Mouse (Mus musculus) adrenal gland, postnatal 4 days (tissue): Measurements from ENCODE around the gene Rec8. TPM values are rescaled to one million over a fixed set of nuclear protein-coding genes. Genes with fewer than 3 reads are reported as not detected.

Experiments
- DNase-seq, 2 experiments: peaks; one replicate each; pipeline ENCODE4 v3.0.0; 2021 to 2022; ENCODE audit warnings: low spot score in 2 of 2, mixed read lengths in 2 of 2
- long read RNA-seq, 2 experiments: library from polyadenylated mRNA; stranded (forward); transcript quantifications; one replicate each; pipeline ENCODE4 v2.0.0; 2021
- total RNA-seq, 2 experiments: library from RNA; stranded (reverse); gene quantifications; 2 replicates each; pipeline ENCODE4 v1.2.3; 2021

Rec8 gene
- 1 to 10 TPM; 8.0 to 8.6 TPM for total RNA-seq
- long read RNA-seq, experiment 1, partial matches to known transcripts = 0 of 1 reads
- long read RNA-seq, experiment 1, other reads (novel, unspliced or antisense) = 0 of 1 reads
- long read RNA-seq, experiment 2, partial matches to known transcripts = 2 of 4 reads
- long read RNA-seq, experiment 2, other reads (novel, unspliced or antisense) = 1 of 4 reads

GRCm38 (mm10) chr14:55617822-55618221, at the start of gene Rec8:
Gene Rec8, plus strand, starts transcription at chr14:55618037.
- DNase-seq = no peak

- no peak for DNase-seq
Measured at GRCm38 (mm10) chr14:55570588-55570987, 47.2 kb upstream of the Rec8 start.

GRCm38 (mm10) chr14:55571760-55572159, 46.1 kb upstream of the Rec8 start:
- no peak for DNase-seq

GRCm38 (mm10) chr14:55575302-55575701, 42.5 kb upstream of the Rec8 start, which contains the start of gene Fitm1:
Gene Fitm1, plus strand, starts transcription at chr14:55575617.
- DNase-seq = no peak

GRCm38 (mm10) chr14:55575711-55576110, 42.1 kb upstream of the Rec8 start:
- no peak for DNase-seq

- DNase-seq = no peak
Measured at GRCm38 (mm10) chr14:55576376-55576775, 41.5 kb upstream of the Rec8 start.

GRCm38 (mm10) chr14:55577871-55578667, 39.8 kb upstream of the Rec8 start, which contains the start of gene Psme1:
Gene Psme1, plus strand, starts transcription at chr14:55578123.
- DNase-seq = peak; percentile 58 to 70

GRCm38 (mm10) chr14:55578668-55579269, 39.1 kb upstream of the Rec8 start:
- DNase-seq = peak in 1 of 2 experiments; percentile 48

- DNase-seq = no peak
Measured at GRCm38 (mm10) chr14:55579511-55580496, 38.0 kb upstream of the Rec8 start.

- DNase-seq = no peak
Measured at GRCm38 (mm10) chr14:55580731-55581130, 37.1 kb upstream of the Rec8 start.

GRCm38 (mm10) chr14:55581981-55582681, 35.7 kb upstream of the Rec8 start:
- DNase-seq = no peak

- DNase-seq = no peak
Measured at GRCm38 (mm10) chr14:55584303-55584701, 33.5 kb upstream of the Rec8 start.

- DNase-seq = peak; percentile 48 to 75
Measured at GRCm38 (mm10) chr14:55584702-55585565, 32.9 kb upstream of the Rec8 start, which contains the start of gene Emc9. Gene Emc9, minus strand, starts transcription at chr14:55585302.

GRCm38 (mm10) chr14:55585566-55585960, 32.3 kb upstream of the Rec8 start:
- no peak for DNase-seq

GRCm38 (mm10) chr14:55586149-55586548, 31.7 kb upstream of the Rec8 start:
- no peak for DNase-seq

- DNase-seq = no peak
Measured at GRCm38 (mm10) chr14:55589271-55589670, 28.6 kb upstream of the Rec8 start.

GRCm38 (mm10) chr14:55589771-55590448, 27.9 kb upstream of the Rec8 start:
- no peak for DNase-seq

GRCm38 (mm10) chr14:55590748-55591330, 27.0 kb upstream of the Rec8 start, which contains the start of gene Psme2:
Gene Psme2, minus strand, starts transcription at chr14:55591113.
- peak; percentile 64 to 85 for DNase-seq
